Mouse (Mus musculus): ENCODE results near the gene Morn1.

The Morn1 gene

GRCm38 (mm10) chr4:155188341-155188740 lies 102.0 kb downstream of the Morn1 start:
- in situ Hi-C loops (cut with MboI, MseI): no loop called here

GRCm38 (mm10) chr4:155188803-155189202 lies 102.4 kb downstream of the Morn1 start:
- in situ Hi-C loops (cut with MboI, MseI): no loop called here

- in situ Hi-C loops (cut with MboI, MseI): no loop called here
Measured at GRCm38 (mm10) chr4:155189711-155190139, 103.3 kb downstream of the Morn1 start.

DNA sequence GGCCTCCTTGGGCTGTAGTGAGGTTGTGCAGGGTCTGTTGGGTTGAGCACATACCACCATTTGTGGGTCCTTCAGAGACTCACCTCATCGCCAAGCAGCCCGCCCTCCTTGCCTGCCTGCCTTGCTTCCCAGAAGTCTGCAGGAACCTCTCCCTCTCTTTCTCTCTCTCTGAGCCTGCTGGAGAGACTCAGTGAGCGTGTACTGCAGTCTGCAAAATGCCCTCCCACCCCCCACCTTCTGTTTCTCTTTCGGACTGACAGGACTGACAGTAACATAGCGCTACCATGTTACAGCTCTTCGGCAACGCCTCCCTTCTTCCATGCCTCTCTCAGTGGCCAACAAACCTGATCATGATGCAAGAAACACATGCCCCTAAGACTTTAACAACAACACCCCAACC lies 103.9 kb downstream of the Morn1 start:
- in situ Hi-C loops (cut with MboI, MseI): no loop called here

Measured in T-helper 1 cell (primary cell).